Mouse (Mus musculus) intestine, embryonic 16.5 days (tissue): ENCODE results near the gene Aldh8a1. TPM values are rescaled to one million over a fixed set of nuclear protein-coding genes. Genes with fewer than 3 reads are reported as not detected.

ENCODE experiments used
- ATAC-seq: fragments of 200-750 bp; cut with Nextera tagmentation; 2 replicates; pipeline ENCODE4 v1.8.0; 2017; ENCODE audit warnings: moderate TSS enrichment, moderate library complexity
- H3K27ac ChIP-seq: fragments of 300-500 bp; sonication (generic); 2 replicates; pipeline ENCODE4 v1.5.1; 2014; ENCODE audit warnings: mild to moderate bottlenecking, low read length
- H3K27me3 ChIP-seq: fragments of 300-500 bp; sonication (generic); replicated peaks from 2 replicates; pipeline ENCODE4 v1.6.1; 2014; ENCODE audit warnings: low read length, control low read depth, mixed read lengths; ENCODE audit not compliant: control insufficient read depth, insufficient read depth
- H3K36me3 ChIP-seq: fragments of 300-500 bp; sonication (generic); 2 replicates; pipeline ENCODE4 v1.6.1; 2014; ENCODE audit warnings: low read length, control low read depth; ENCODE audit not compliant: control insufficient read depth, insufficient read depth
- H3K4me1 ChIP-seq: fragments of 300-500 bp; sonication (generic); 2 replicates; pipeline ENCODE4 v1.6.1; 2014; ENCODE audit warnings: low read length, control low read depth, mixed read lengths; ENCODE audit not compliant: control insufficient read depth, insufficient read depth
- H3K4me2 ChIP-seq: fragments of 300-500 bp; sonication (generic); 2 replicates; pipeline ENCODE4 v1.6.1; 2014; ENCODE audit warnings: low read depth, low read length, control low read depth
- H3K4me3 ChIP-seq: fragments of 300-500 bp; sonication (generic); 2 replicates; pipeline ENCODE4 v1.5.1; 2014; ENCODE audit warnings: mild to moderate bottlenecking, low read length
- H3K9ac ChIP-seq: fragments of 300-500 bp; sonication (generic); 2 replicates; pipeline ENCODE4 v1.6.1; 2014; ENCODE audit warnings: low read depth, low read length
- H3K9me3 ChIP-seq: fragments of 300-500 bp; sonication (generic); 2 replicates; pipeline ENCODE4 v1.6.1; 2016; ENCODE audit warnings: low read length, control low read depth; ENCODE audit not compliant: control insufficient read depth
- WGBS: fragments of 180-500 bp; shearing (Covaris S2); extraction: QIAGEN DNeasy Blood & Tissue Kit; methylation state at CpG from one replicate; pipeline ENCODE4 v1.1.7; 2014; 5-methylcytosine and 5-hydroxymethylcytosine counted together
- polyA plus RNA-seq: library from polyadenylated mRNA; unstranded; fragments of >200 nt; fragmentation: Nextera tagmentation; extraction: Ambion mirVana; gene quantifications from 2 replicates; pipeline ENCODE4 v1.2.1, GENCODE M21; 2015

The Aldh8a1 gene
- polyA plus RNA-seq, 1 experiment from 2014 or later = 1.1 TPM

DNA sequence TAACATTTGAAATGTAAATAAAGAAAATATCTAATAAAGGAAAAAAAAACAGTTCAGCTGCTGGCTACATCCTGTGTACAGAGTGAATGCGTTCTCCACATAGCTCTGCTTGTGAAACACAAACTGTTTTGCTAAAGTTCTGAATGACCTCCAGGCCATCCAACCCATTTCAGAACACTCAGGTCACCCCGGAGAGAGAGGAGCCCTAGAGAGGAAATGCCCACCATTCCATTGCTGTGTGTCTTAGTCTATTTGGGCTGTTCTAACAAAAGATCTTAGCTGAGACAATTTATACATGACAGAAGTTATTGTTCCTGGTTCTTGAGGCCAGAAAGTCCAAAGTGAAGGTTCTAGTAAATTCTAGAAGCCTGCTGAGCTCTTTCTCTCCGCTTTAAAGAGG, 49.4 kb downstream of the Aldh8a1 start:
- WGBS = 62% methylated on average over 3 of the region's 3 CpGs
- no peaks in the 10 kb centered on the region for H3K4me1 ChIP-seq
- no peaks in the 10 kb centered on the region for H3K9me3 ChIP-seq
- no peak overlapping the region for H3K4me3 ChIP-seq
- H3K4me2 ChIP-seq = no peak overlapping the region
- H3K27ac ChIP-seq = no peak overlapping the region
- no peaks in the 10 kb centered on the region for H3K36me3 ChIP-seq
- H3K9ac ChIP-seq = no peak overlapping the region
- ATAC-seq = no peak
- no peaks in the 10 kb centered on the region for H3K27me3 ChIP-seq

DNA sequence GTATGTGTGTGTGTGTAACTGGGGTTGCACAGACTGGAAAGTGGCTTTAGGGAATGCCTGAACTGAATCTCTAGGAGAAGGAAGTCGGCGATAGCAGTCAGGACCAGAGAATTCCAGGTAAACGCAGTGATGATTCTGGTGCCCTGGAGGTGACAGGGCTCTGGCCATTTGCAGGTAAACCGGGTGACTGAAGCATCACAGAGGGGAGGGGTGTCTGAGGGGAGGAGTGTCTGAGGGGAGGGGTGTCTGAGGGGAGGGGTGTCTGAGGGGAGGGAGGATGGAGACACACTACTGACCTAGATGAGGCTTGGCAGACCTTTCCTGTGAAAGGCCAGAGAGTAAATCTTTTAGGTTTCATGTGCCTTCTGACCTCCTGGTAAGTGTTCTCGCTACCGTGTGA, 50.9 kb downstream of the Aldh8a1 start:
- H3K4me1 ChIP-seq = no peaks in the 10 kb centered on the region
- H3K4me3 ChIP-seq = no peak overlapping the region
- no peak overlapping the region for H3K9ac ChIP-seq
- no peak overlapping the region for H3K27ac ChIP-seq
- no peak overlapping the region for H3K4me2 ChIP-seq
- no peaks in the 10 kb centered on the region for H3K9me3 ChIP-seq
- WGBS = 68% methylated on average over 6 of the region's 6 CpGs
- no peaks in the 10 kb centered on the region for H3K27me3 ChIP-seq
- no peaks in the 10 kb centered on the region for H3K36me3 ChIP-seq
- ATAC-seq = no peak

DNA sequence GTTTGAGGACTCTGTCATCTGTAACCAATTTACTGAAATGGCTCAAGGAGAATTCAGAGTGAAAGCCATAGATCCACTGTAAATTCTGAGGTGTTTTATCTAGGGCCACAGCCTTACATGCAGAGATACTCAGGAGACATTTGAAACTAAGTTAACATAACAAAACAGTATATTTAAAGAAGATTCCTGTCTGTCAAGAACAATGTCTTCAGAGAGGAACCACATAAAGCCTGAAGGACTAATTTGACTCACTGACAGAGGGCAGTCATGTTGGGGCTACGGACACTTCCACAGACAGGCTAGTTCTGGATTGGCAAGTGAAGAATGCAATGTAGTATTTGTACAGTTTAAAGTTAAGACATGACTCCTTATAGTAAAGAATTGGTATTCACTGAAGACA, 62.2 kb downstream of the Aldh8a1 start:
- H3K4me1 ChIP-seq = 0 out of 2 replicates have a peak, but pooled peaks cover 5% of the 10 kb centered on the region
- no peak overlapping the region for H3K4me2 ChIP-seq
- no peaks in the 10 kb centered on the region for H3K9me3 ChIP-seq
- no peak overlapping the region for H3K9ac ChIP-seq
- no peak overlapping the region for H3K27ac ChIP-seq
- WGBS = 95% methylated on average over 1 of the region's 1 CpGs
- no peak for ATAC-seq
- H3K4me3 ChIP-seq = no peak overlapping the region
- H3K27me3 ChIP-seq = no peaks in the 10 kb centered on the region
- no peaks in the 10 kb centered on the region for H3K36me3 ChIP-seq

DNA sequence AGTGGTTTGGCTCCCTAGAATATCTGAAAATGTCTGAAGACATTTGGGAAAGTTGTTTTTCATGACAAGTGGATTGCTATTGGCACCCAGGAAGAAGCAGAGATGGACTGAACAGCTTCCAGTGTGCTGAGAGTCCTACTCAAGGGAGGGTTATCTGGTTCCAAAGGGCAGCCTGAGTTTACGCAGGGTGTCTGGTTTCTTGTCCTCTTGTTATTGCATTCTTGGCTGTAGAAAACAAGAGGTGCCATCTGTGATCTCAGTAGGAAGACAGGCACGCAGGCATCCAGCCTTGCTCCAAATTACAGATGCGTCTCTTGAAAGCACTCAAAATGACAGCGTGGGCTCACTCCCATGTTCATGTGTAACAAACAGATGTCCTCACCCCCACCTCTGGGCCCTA, 63.9 kb downstream of the Aldh8a1 start:
- H3K36me3 ChIP-seq = no peaks in the 10 kb centered on the region
- H3K4me1 ChIP-seq = 0 out of 2 replicates have a peak, but pooled peaks cover 5% of the 10 kb centered on the region
- H3K9ac ChIP-seq = no peak overlapping the region
- no peak overlapping the region for H3K4me2 ChIP-seq
- H3K27ac ChIP-seq = no peak overlapping the region
- no peaks in the 10 kb centered on the region for H3K9me3 ChIP-seq
- no peaks in the 10 kb centered on the region for H3K27me3 ChIP-seq
- H3K4me3 ChIP-seq = no peak overlapping the region
- WGBS = 38% methylated on average over 4 of the region's 4 CpGs
- peak; percentile 78 for ATAC-seq

DNA sequence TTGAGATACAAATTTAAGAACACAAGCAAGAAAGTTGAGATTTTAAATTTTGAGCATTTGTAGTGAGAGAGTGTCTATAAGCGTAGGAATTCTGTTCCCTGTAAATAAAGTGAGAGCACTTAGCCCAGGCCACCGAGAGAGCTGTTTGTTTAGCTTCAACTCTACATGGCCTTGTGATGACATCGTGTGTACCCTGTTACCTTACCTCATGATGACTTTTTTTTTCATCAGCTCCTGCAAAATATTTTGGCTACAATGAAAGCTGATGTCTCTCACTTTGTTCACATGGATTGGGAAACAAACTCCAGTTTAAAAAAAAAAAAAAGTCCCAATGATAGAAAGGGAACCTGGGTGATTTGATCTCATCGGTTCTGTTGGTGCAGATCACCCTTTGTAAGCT, 64.6 kb downstream of the Aldh8a1 start:
- H3K4me2 ChIP-seq = no peak overlapping the region
- no peaks in the 10 kb centered on the region for H3K9me3 ChIP-seq
- H3K36me3 ChIP-seq = no peaks in the 10 kb centered on the region
- ATAC-seq = no peak
- WGBS = 59% methylated on average over 4 of the region's 4 CpGs
- H3K27me3 ChIP-seq = no peaks in the 10 kb centered on the region
- no peak overlapping the region for H3K9ac ChIP-seq
- H3K4me3 ChIP-seq = no peak overlapping the region
- H3K4me1 ChIP-seq = 0 out of 2 replicates have a peak, but pooled peaks cover 5% of the 10 kb centered on the region
- no peak overlapping the region for H3K27ac ChIP-seq

DNA sequence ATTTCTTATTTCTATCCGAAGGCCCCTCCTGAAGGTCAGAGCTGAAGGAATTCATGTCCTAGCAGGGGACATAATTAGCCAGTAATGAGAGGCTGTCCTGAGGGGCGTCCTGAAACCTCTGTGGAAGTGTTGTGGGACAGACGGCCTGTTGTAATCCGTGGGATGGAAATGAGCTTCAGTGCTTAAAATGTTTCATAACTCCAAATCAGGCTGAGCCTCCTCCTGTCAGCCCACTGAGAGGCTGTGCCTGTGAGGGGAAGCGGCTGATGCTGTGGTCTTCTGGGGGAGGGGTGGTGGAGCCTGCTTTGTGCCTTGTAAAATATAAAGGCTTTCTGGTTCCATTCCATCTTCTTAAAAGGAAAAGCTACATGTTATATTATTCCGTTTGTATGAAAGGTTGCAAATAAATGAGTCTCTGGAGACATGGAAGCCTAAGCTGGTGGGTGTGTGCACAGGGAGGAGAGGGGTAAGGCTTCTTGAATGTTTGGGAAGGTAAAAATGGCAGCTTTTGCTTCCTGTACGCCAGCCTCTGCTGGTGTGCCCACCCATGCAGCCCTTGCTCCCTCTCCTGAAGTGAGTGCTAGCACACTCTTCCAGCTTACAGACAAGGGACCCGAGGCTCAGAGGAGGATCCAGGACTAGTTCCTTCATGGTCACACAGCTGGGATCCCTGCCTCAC, 66.7 kb downstream of the Aldh8a1 start:
- Histone ChIP-seq H3K4me1 (peaks cover 8% of the 10 kb centered on the region; the same call in 1 of the 2 replicates), H3K4me2 (no peak overlapping the region), H3K27me3 (no peaks in the 10 kb centered on the region), H3K36me3 (no peaks in the 10 kb centered on the region), H3K9me3 (no peaks in the 10 kb centered on the region), H3K27ac (no peak overlapping the region), H3K9ac (no peak overlapping the region), H3K4me3 (no peak overlapping the region)
- no peak for ATAC-seq
- WGBS = 42% methylated on average over 8 of the region's 8 CpGs

DNA sequence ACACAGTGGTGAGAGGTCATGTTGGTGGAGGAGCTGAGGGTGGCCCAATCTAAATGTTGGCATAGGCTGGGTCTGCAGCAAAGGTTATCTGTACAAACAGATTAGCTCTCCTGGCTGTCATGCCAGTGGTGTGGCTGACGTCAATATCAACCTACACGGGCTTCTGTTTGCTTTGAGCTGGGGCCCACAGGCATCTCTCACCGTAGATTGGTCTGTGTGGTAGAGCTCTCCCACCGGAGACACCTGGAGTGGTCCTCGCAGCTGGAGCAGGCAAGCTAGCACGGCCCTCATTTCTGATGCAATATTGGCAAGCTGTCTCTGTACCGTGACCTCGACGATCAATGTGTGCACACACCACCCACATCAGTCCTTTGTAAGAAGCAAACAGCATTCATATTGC, 67.3 kb downstream of the Aldh8a1 start:
- no peaks in the 10 kb centered on the region for H3K36me3 ChIP-seq
- H3K4me2 ChIP-seq = no peak overlapping the region
- H3K27ac ChIP-seq = no peak overlapping the region
- no peaks in the 10 kb centered on the region for H3K27me3 ChIP-seq
- no peak for ATAC-seq
- H3K4me1 ChIP-seq = peaks cover 8% of the 10 kb centered on the region; the same call in 1 of the 2 replicates
- H3K4me3 ChIP-seq = no peak overlapping the region
- no peak overlapping the region for H3K9ac ChIP-seq
- H3K9me3 ChIP-seq = no peaks in the 10 kb centered on the region
- WGBS = 56% methylated on average over 9 of the region's 9 CpGs

Other genes with a start within 250 kb of the Aldh8a1 start
- 4.4 and 5.2 TPM in 2 replicates for gene Myb, start 216.3 kb upstream of the Aldh8a1 start, polyA plus RNA-seq
- gene Hbs1l, start 81.3 kb upstream of the Aldh8a1 start, polyA plus RNA-seq = 78.7 and 80.0 TPM in 2 replicates
- 0.21 TPM in 1 of 2 replicates, not detected in the other for gene 1700020N01Rik, start 215.9 kb downstream of the Aldh8a1 start, polyA plus RNA-seq